Mouse (Mus musculus) spleen, adult 2 months (tissue): Measurements from ENCODE around the gene 4930470P17Rik.

ENCODE experiments used
- CTCF ChIP-seq: fragments of 200-500 bp; IDR thresholded peaks from 2 replicates; pipeline ENCODE4 v1.5.1; 2011; ENCODE audit warnings: mild to moderate bottlenecking, inconsistent platforms; ENCODE audit not compliant: insufficient read depth, insufficient read length, insufficient replicate concordance; ENCODE audit errors: extremely low read depth
- POLR2A ChIP-seq: fragments of 200-500 bp; IDR thresholded peaks from 2 replicates; pipeline ENCODE4 v1.6.1; 2011; ENCODE audit warnings: low read depth, low read length, inconsistent platforms

- TF ChIP-seq CTCF = no peak
- no peak for TF ChIP-seq POLR2A
Observed at GRCm38 (mm10) chr2:170648542-170648941, 46.7 kb upstream of the 4930470P17Rik start.
